Mouse (Mus musculus) hindbrain, embryonic 13.5 days (tissue): Measurements from ENCODE around the gene Dvl2. TPM values are rescaled to one million over a fixed set of nuclear protein-coding genes. Genes with fewer than 3 reads are reported as not detected.
A peak's percentile ranks its signal among the peaks of the same experiment; 100 is the strongest.

Experiments used
- microRNA counts: library from miRNA; unstranded; fragments of <30 nt; microRNA quantifications from one replicate; lab custom pipeline; 2016
- microRNA-seq: library from miRNA; unstranded; fragments of <30 nt; microRNA quantifications from one replicate; pipeline ENCODE4, GENCODE M21; 2016
- polyA plus RNA-seq: library from polyadenylated mRNA; unstranded; fragments of >200 nt; fragmentation: Nextera tagmentation; extraction: Ambion mirVana; gene quantifications from 2 replicates; pipeline ENCODE4 v1.2.1, GENCODE M21; 2015

Dvl2 gene
- polyA plus RNA-seq, 1 experiment from 2014 or later = 28.6 TPM

MicroRNAs within 50 kb of the gene (microRNA counts, 519-probe panel; counts per million panel counts)
- microRNA mmu-miR-324-3p (lab: Ali Mortazavi, UCI) (51.3 counts per million), microRNA mmu-miR-324-5p (lab: Ali Mortazavi, UCI) (3,897 counts per million, percentile 59 among the panel's probes with 10 or more counts)

Small RNA genes lying within 50 kb of the gene (microRNA-seq; reads per million reads assigned to microRNA genes)
- gene Gm44349 (not detected), gene Mir324 (3,397 reads per million, percentile 86 among the genes with 10 or more reads in this experiment)

Other genes starting within 250 kb of the Dvl2 start
- 18.8 and 20.4 TPM in 2 replicates for gene Polr2a, start 242.0 kb upstream of the Dvl2 start, polyA plus RNA-seq
- 0.35 and 0.87 TPM in 2 replicates for gene Slc35g3, start 238.6 kb upstream of the Dvl2 start, polyA plus RNA-seq
- 3.2 TPM in 2 replicates for gene Zbtb4, start 234.7 kb upstream of the Dvl2 start, polyA plus RNA-seq
- gene Chrnb1, start 204.7 kb upstream of the Dvl2 start, polyA plus RNA-seq = 1.5 and 2.6 TPM in 2 replicates
- 4.8 and 5.5 TPM in 2 replicates for gene Fgf11, start 198.7 kb upstream of the Dvl2 start, polyA plus RNA-seq
- 1.1 TPM in 2 replicates for gene Tmem102, start 195.0 kb upstream of the Dvl2 start, polyA plus RNA-seq
- not detected in 2 replicates for gene Gm39566, start 185.3 kb upstream of the Dvl2 start, polyA plus RNA-seq
- 0.10 TPM in 1 of 2 replicates, not detected in the other for gene Spem2, start 182.1 kb upstream of the Dvl2 start, polyA plus RNA-seq
- 0.70 and 0.81 TPM in 2 replicates for gene Spem1, start 178.4 kb upstream of the Dvl2 start, polyA plus RNA-seq
- gene Nlgn2, start 162.8 kb upstream of the Dvl2 start, polyA plus RNA-seq = 21.4 and 22.0 TPM in 2 replicates
- 368 and 374 TPM in 2 replicates for gene Tmem256, start 162.1 kb upstream of the Dvl2 start, polyA plus RNA-seq
- gene Plscr3, start 154.2 kb upstream of the Dvl2 start, polyA plus RNA-seq = 51.7 and 53.7 TPM in 2 replicates
- gene Tnk1, start 141.9 kb upstream of the Dvl2 start, polyA plus RNA-seq = 0.13 and 0.23 TPM in 2 replicates
- not detected in 2 replicates for gene Tmem95, start 122.6 kb upstream of the Dvl2 start, polyA plus RNA-seq
- gene Kctd11, start 119.2 kb upstream of the Dvl2 start, polyA plus RNA-seq = 2.0 and 2.5 TPM in 2 replicates
- gene Acap1, start 105.1 kb upstream of the Dvl2 start, polyA plus RNA-seq = 0.17 and 0.52 TPM in 2 replicates
- 10.3 and 11.7 TPM in 2 replicates for gene 2810408A11Rik, start 99.6 kb upstream of the Dvl2 start, polyA plus RNA-seq
- 18.8 and 22.6 TPM in 2 replicates for gene Neurl4, start 99.5 kb upstream of the Dvl2 start, polyA plus RNA-seq
- 72.4 and 77.3 TPM in 2 replicates for gene Gps2, start 86.7 kb upstream of the Dvl2 start, polyA plus RNA-seq
- 1,129 and 1,134 TPM in 2 replicates for gene Eif5a, start 78.6 kb upstream of the Dvl2 start, polyA plus RNA-seq
- gene Ybx2, start 64.8 kb upstream of the Dvl2 start, polyA plus RNA-seq = 4.0 and 7.1 TPM in 2 replicates
- 3.9 and 4.0 TPM in 2 replicates for gene Slc2a4, start 52.4 kb upstream of the Dvl2 start, polyA plus RNA-seq
- gene Cldn7, start 35.8 kb upstream of the Dvl2 start, polyA plus RNA-seq = 0.38 and 0.87 TPM in 2 replicates
- gene Ctdnep1, start 19.4 kb upstream of the Dvl2 start, polyA plus RNA-seq = 22.4 and 22.7 TPM in 2 replicates
- 149 and 154 TPM in 2 replicates for gene Elp5, start 18.1 kb upstream of the Dvl2 start, polyA plus RNA-seq
- gene Gabarap, start 9.5 kb upstream of the Dvl2 start, polyA plus RNA-seq = 670 and 709 TPM in 2 replicates
- 72.9 and 74.8 TPM in 2 replicates for gene Phf23, start 4.8 kb upstream of the Dvl2 start, polyA plus RNA-seq
- 56.9 and 59.4 TPM in 2 replicates for gene Acadvl, start 14.8 kb downstream of the Dvl2 start, polyA plus RNA-seq
- gene Dlg4, start 16.3 kb downstream of the Dvl2 start, polyA plus RNA-seq = 28.1 TPM in 2 replicates
- gene Asgr1, start 53.5 kb downstream of the Dvl2 start, polyA plus RNA-seq = 1.5 and 1.7 TPM in 2 replicates
- not detected in 2 replicates for gene Asgr2, start 92.0 kb downstream of the Dvl2 start, polyA plus RNA-seq
- gene Mgl2, start 129.7 kb downstream of the Dvl2 start, polyA plus RNA-seq = 0.88 and 0.95 TPM in 2 replicates
- 0.47 and 1.3 TPM in 2 replicates for gene Clec10a, start 155.6 kb downstream of the Dvl2 start, polyA plus RNA-seq
- gene Slc16a11, start 212.2 kb downstream of the Dvl2 start, polyA plus RNA-seq = 3.1 and 4.6 TPM in 2 replicates
- gene Slc16a13, start 220.5 kb downstream of the Dvl2 start, polyA plus RNA-seq = 16.1 and 18.1 TPM in 2 replicates
- 5.0 and 5.5 TPM in 2 replicates for gene Bcl6b, start 229.2 kb downstream of the Dvl2 start, polyA plus RNA-seq
- gene 0610010K14Rik, start 237.3 kb downstream of the Dvl2 start, polyA plus RNA-seq = 193 and 201 TPM in 2 replicates
- gene Gm21988, start 239.2 kb downstream of the Dvl2 start, polyA plus RNA-seq = 12.4 and 14.7 TPM in 2 replicates
- 340 and 342 TPM in 2 replicates for gene Rnasek, start 239.2 kb downstream of the Dvl2 start, polyA plus RNA-seq